Mouse (Mus musculus) cerebellum, postnatal 25 days (tissue): ENCODE results near the gene Sh3d19.
"Not testable (repeated sequence)": the region's sequence is repeated elsewhere in the genome, so short reads cannot be mapped to it uniquely, and the experiment has no call there.

Source experiments
- DNase-seq, 2 experiments: peaks; one replicate each; pipeline ENCODE4 v3.0.0; 2021; ENCODE audit warnings: mixed read lengths in 2 of 2

Sh3d19 gene

GRCm38 (mm10) chr3:86103449-86104291, 132.8 kb downstream of the Sh3d19 start:
- DNase-seq: no peak

GRCm38 (mm10) chr3:86104433-86104832, 133.5 kb downstream of the Sh3d19 start:
- not testable (repeated sequence) for DNase-seq

- no peak for DNase-seq
Observed at GRCm38 (mm10) chr3:86104909-86105308, 134.0 kb downstream of the Sh3d19 start.

GRCm38 (mm10) chr3:86106086-86106632, 135.2 kb downstream of the Sh3d19 start:
- no peak for DNase-seq

- DNase-seq: no peak
Observed at GRCm38 (mm10) chr3:86107637-86108539, 137.0 kb downstream of the Sh3d19 start.

GRCm38 (mm10) chr3:86108576-86108975, 137.7 kb downstream of the Sh3d19 start:
- no peak for DNase-seq

- no peak for DNase-seq
Observed at GRCm38 (mm10) chr3:86109099-86109498, 138.2 kb downstream of the Sh3d19 start.

GRCm38 (mm10) chr3:86110077-86110476, 139.2 kb downstream of the Sh3d19 start:
- no peak for DNase-seq

- no peak for DNase-seq
Observed at GRCm38 (mm10) chr3:86112766-86113165, 141.9 kb downstream of the Sh3d19 start.

- DNase-seq: no peak
Observed at GRCm38 (mm10) chr3:86114659-86115338, 143.9 kb downstream of the Sh3d19 start.

- no peak for DNase-seq
Observed at GRCm38 (mm10) chr3:86116951-86117350, 146.0 kb downstream of the Sh3d19 start.

GRCm38 (mm10) chr3:86119237-86119932, 148.5 kb downstream of the Sh3d19 start:
- no peak for DNase-seq

- DNase-seq: no peak
Observed at GRCm38 (mm10) chr3:86122156-86122555, 151.2 kb downstream of the Sh3d19 start.

GRCm38 (mm10) chr3:86123251-86123746, 152.4 kb downstream of the Sh3d19 start:
- DNase-seq: no peak

- DNase-seq: peak; percentile 64 to 83
Observed at GRCm38 (mm10) chr3:86129757-86130156, 158.8 kb downstream of the Sh3d19 start.

GRCm38 (mm10) chr3:86134939-86135638, 164.2 kb downstream of the Sh3d19 start:
- DNase-seq: no peak

GRCm38 (mm10) chr3:86135886-86136563, 165.1 kb downstream of the Sh3d19 start:
- no peak for DNase-seq

GRCm38 (mm10) chr3:86136936-86137574, 166.1 kb downstream of the Sh3d19 start:
- DNase-seq: no peak

GRCm38 (mm10) chr3:86139660-86140059, 168.8 kb downstream of the Sh3d19 start:
- no peak for DNase-seq

- DNase-seq: no peak
Observed at GRCm38 (mm10) chr3:86141366-86141765, 170.5 kb downstream of the Sh3d19 start.
